Mouse (Mus musculus) left cerebral cortex, adult 8-10 months (tissue): Measurements from ENCODE around the gene Slc48a1. TPM values are rescaled to one million over a fixed set of nuclear protein-coding genes. Genes with fewer than 3 reads are reported as not detected.

Experiments
- DNase-seq, 2 experiments: peaks; one replicate each; pipeline ENCODE4 v3.0.0; 2022; ENCODE audit warnings: low spot score in 2 of 2
- total RNA-seq, 4 experiments: library from RNA; stranded (reverse); gene quantifications; 2 replicates each; pipeline ENCODE4 v1.2.4; 2022

Gene Slc48a1
- total RNA-seq, 4 experiments from 2014 or later = 149 to 181 (median 177) TPM

DNA sequence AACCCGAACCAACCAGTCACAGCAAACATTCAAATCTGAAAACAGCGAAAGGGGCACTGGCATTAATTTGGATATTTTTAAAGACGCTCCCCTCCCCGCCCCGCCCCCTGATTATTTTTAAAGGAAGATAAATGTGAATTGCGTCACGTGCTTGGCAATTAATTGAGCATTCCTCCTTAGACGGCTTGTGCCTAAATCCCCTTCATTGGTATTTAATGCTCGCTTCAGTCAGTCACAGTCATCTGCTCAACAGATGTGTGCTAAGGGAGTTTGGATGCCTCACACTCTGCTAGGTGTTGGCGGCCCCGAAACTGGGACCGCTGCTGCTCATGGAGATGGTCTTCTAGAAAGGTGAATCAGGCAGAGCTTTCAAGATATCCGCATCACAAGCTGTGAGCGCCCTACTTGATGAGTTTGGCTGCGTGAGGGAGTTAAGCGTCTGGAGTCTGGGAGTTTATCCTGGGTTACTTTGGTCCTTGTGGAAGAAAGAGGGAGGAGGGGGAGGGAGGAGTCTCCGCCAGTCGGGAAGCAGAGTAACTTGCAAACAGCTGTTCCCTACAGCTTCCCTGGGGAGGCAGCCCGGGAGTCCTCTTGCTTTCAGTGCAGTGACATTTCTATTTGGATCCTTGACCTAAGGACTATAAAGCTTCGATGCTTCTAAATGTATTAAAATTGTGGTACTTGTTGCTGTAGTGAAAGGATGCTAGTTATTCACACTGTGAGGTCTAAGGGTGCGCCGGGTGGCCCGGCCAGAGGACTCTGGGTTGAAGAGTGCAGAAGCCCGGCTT lies 3.8 kb downstream of the Slc48a1 start:
- DNase-seq = no peak

DNA sequence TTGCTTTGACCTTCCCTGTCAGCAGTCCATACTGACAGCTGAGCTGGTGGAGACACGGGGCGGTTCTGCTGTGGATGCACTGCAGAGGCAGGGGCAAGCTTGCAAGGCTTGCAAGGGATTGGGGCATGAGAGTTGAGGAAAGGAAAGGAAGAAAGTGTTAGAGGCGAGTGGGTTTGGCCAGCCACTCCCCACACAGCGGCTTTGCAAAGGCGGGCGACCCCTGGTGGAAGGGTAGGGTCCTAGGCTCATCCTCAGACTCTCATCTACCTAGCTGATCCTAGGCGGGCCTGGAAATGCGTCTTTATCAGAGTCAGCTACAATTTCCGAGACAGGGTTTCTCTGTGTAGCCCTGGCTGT lies 4.4 kb downstream of the Slc48a1 start:
- no peak for DNase-seq

DNA sequence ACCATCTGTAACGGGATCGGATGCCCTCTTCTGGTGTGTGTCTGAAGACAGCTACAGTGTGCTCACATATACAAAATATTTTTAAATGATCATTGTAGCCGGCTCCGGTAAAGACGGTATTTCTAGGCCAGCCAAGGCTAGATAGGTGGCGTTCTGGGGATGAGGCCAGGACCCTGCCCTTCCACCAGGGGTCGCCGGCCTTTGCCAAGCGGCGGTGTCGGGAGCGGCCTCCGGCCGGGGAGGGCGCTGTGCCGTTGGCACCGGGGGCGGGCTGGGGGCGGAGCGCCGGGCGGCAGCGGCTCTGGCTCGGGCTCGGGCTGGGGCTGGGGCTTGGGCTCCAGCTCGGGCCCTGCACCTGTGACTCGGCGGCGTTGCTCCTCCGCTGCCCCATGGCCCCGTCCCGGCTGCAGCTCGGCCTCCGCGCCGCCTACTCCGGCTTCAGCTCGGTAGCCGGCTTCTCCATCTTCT lies 5.8 kb downstream of the Slc48a1 start:
- peak; percentile 73 for DNase-seq

DNA sequence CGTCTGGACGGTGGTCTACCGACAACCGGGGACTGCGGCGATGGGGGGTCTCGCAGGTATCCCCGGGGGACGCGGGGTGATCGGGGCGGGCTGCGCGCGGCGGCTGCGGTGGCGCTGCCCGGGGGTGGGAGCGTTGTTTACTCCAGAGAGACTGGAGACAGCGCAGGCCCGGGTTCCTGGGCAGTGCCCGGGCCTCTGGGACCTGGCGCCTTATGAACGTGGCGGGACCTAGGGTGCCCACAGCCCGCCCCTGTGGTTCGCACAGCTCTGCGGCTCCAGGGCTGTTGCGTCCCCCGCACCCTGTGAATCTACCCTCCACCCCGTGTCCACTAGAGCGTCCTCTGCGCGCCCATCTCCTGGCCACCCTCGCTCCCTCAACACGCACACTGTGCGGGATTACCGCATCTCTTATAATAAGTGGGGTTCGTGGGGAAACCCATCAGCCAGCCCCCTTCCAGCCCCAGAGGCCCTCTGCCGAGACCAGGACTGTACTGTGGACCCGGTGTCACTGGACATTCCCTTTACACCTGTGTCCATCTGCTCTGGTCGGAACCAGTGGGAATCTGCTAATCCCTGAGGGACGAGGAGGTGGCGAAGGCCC lies 6.3 kb downstream of the Slc48a1 start:
- peak in 1 of 2 experiments; percentile 38 for DNase-seq

DNA sequence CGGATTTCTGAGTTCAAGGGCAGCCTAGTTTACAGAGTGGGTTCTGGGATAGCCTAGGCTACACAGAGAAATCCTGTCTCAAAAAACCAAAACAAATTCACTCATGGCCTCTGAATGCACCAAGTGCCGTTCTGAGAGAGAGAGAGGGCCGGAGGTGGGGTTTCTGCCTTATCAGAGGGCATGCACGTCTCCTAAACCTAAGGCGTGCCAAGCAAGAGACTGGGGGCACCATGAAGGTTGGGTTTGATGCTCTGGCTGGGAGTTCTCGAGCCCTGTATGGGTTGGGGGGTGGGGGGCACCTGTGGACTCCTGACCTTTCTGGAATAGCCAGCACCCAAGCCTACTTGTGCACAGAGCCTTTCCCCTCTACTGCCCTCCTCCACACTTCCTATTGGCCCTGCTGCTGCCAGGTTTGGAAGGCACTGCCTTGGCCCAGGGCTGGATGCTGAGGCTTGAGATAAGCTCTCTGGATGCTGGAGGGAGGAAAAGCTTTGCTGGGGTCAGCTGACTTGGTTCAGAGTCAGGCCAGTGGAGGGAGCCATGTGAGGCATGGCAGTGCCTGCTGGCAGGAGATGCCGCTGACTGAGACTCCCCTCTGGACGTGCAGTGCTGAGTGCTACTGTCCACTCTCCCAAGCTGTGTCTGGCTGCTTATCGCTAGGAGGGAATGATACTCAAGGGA lies 7.6 kb downstream of the Slc48a1 start:
- peak in 1 of 2 experiments; percentile 36 for DNase-seq

DNA sequence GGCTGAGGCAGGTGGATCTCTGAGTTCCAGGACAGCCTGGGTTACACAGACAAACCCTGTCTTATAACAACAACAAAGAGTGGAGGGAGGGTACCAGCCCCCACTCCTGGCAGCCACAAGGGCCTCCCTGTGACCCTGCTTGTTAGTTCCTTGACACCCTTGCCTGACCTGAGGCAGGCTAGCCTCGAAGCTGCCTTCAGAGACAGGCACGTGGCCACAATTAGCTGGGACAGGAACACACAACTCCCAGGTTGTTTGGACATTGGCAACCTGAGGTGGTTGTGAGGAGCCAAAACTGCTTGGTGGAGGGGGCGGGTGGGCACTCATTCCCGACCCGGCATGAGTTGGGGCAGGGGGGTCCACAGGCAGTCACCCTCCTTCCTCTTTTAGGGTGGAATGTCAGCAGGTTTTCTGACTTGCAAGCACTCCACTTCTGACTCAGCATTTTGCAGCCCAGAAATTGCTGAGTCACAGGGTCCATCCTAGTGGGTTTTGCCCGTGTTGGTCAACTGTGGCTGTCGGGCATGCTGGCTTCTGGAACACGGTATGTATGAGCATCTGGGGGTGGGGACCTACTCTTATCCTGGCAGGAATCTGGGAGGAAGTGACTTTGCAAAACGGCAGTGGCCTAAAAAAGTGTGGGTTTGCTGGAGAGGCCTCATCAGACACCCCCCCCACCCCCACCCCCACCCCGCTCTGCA lies 8.2 kb downstream of the Slc48a1 start:
- DNase-seq = no peak

DNA sequence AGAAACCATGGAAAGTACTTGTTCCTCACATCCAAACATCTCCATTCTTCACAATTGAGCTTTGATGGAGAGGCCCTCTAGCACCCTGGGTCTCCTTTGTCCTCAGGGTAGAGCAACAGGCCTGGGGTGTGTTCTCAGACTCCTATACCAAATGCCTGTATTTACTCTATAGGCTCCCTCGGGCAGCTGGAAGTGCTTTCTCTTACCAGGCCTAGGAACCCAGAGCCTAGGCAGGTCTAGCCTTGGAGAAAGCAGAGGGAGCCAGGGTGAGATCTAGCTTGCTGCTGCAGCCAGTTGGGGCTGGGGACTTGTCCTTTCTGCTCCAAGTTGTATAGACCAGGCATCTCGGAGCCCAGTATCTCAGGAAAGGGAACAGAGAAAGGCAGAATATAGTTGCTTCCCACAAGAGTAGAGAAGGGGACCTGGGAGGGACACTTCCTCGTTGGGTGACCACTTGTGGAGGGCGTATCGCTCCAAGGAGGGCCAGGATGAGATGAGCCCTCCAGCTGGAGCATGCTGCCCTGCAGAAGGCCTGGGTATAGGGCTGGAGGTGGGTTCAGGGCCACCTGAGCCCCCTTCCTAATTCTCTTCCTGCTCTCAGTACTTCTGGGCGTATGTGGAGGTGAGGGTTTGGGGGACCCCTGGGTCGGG lies 9.0 kb downstream of the Slc48a1 start:
- DNase-seq = no peak

DNA sequence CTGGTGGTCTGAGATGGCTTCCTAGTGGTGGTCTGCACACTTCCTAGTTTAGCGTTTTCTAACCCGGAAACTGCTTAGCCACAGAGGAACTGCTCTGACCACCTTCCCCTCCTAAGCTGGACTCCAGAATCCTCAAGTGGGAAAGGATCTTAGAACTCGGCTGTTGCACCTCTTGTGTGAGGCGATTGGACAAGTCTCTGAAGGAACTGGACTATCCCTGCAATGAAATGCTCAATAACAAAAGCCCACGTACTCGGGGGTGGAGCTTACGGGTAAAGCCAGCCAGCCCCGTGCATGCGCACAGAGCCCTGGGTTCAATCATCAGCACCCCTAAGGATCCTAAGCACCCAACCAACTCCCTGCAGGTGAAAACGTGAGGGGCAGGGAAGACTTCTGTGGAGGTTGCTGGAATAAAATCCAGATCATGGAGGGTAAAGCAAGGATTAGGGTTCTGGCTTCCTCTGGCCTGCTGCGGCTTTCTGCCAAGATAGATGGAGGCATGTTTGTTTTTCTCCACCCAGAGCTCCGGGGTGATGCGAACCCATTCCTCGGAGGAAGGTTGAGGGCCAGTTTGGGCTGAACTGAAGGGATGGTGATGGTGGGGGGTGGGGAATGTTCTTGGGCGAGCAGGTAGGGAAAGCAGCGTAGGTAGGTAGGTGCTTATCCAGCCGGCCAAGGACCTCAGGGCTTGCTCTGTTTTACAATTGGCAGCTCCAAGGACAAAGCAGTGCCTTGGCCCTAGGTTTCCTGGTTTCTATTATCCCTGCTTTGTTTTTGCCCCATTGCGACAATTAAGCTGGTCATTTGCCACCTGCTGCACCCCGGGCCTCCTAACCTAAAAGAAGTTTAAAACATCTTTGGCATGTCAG lies 9.7 kb downstream of the Slc48a1 start:
- no peak for DNase-seq

DNA sequence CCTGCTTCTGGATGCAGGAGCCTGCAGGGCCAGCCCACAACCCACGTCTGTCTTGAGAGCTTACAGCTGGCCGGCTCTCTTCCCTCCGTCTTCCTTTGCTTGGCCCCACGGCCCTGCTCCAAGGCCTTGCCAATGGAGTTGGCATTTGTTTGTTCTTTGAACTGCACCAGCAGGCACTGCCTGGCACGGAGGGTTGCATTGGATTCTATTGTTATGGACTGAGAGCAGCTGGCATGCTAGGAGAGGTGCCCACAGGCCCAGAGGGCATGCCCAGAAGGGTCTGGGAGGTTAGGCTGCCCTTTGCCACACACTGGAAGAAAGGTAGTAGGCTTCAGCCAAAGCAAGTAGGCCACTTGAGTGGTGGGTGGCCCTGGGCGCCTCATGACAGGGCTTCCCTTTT lies 10.5 kb downstream of the Slc48a1 start:
- peak; percentile 56 to 84 for DNase-seq

DNA sequence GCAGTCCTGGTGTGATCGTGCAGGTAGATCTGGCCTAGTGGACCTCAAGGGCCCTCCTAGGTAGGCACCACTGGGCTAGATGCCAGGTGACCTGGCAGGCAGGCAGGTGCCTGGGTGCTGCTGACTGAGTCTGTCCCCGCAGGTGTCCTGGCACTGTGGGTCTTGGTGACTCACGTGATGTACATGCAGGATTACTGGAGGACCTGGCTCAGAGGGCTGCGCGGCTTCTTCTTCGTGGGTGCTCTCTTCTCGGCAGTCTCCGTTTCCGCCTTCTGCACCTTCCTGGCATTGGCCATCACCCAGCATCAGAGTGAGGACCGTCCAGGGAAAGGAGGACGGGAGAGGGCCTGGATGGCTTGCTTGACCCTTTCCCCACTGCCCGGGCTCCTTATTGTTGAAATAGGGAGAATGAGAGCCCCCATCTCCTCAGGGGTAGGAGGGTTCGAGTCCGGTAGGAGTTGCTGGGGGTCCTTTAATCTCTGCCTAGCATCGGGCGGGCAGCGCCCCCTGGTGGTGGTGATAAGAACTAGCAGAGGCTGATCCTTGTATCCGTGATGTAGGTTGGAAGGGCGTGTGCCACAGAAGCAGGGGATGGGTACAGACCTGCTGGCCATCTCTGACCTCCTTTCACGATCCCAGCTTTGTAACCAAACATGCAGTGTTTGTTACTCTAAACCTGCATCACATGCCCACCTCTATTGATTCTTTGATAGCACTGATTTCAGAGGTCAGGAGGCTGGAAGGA lies 11.6 kb downstream of the Slc48a1 start:
- DNase-seq = peak in 1 of 2 experiments; percentile 39

DNA sequence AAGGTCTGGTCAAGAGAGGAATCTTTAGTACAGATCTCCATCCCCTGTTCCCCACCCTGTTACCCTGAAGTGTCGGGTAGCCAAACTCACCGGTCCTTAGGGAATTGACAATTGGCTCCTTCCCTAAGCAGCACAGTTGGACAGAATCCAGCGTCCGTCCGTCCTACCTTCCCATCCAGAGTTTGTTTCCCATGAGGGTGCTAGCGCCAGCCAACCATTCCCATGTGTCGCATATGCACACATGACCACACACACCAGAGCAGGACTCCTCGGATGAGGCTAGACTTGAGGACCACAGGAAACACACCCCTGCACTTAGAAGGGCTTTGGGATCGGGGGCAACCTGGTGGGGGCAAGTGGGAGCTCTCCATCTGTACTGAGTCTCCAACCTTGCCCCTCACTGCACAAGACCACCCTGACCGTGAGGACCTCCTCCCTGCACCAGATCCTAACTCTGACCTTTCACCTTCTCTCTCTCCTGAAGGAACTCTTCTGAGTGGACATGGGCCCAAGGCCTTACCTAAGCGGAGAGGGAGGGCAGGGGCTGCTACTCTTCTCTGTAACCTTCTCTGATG lies 12.9 kb downstream of the Slc48a1 start:
- no peak for DNase-seq

DNA sequence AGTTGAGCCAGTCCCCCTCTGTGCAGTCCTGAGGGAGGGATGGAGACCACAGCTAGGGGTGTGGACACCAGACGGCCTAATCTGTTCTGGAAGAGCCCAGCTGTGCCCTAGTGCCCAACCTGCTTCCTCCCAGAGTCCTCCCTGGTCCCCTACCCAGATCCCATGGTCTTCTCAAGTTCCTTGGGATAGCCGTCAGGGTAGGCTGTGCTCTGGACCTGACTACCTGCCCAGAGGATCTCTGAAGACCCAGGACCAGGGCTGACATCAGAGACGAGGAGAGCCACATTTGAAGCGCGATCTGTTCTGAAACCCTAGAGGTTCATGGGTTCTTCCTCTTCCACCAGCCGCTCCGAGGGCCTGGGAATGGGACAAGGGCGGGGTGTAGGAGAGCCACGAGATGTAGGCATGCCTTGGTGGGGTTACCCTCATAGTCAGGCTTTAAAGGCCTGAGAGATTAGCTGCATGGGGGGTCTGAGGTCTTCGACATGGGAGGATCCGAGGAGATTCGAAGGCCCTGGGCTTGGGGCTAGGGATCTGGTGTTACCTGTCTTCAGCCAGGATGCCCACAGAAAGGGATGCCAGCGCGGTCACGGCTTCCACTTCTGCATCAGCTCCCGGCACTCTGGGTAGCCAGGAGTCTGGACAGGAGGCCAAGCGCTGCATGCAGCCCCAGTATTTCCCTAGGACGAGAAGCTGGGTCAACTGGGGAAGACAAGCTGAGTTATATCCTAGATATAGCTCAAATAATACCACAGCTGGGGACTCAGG lies 15.2 kb downstream of the Slc48a1 start:
- no peak for DNase-seq

DNA sequence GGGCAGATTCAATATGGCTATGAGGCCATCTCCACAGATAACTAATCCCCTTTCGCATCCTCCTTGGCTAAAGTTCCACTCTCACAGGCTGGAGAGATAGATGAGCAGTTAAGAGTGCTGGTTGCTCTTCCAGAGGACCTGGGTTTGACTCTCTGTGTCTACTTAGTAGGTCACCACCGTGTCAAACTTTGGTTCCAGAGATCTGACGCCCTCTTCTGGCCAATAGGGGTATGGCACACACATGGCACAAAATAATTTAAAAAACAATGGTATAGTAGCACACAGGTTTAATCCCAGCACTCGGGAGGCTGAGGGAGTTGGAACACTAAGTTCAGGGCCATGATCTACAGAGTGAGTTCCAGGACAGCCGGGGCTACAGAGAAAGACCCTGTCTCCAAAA lies 15.9 kb downstream of the Slc48a1 start:
- DNase-seq = no peak

DNA sequence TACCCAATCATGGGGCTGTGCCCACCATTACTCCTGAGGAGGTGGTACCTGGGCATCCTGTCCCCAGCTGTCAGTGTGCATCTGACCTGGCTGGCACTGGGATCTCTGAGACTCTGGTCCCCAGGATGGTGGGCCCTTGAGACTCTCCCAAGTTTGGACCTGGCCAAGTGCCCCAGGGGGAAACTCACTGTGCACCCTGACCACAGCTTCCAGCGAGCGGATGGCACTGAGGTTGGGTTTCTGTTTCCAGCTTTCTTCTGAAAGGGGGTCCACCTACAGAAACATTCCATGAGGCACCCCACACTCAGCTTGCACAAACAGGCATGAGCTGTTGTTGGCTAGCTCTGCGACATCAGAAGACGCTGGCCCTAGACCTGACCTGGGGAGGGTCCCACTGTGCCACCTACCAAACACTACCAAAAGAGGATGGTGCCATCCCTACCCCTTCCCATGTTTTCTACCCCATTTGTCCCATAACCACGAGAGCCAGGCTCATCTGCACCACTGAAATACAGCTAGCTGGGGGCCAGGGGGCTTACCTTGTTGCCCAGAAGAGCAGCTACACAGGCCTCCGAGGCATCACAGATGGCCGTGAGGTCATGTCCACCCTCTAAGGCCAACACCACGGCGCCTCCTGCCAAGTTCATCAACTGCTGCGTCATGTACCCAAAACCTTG lies 17.4 kb downstream of the Slc48a1 start:
- DNase-seq = no peak

DNA sequence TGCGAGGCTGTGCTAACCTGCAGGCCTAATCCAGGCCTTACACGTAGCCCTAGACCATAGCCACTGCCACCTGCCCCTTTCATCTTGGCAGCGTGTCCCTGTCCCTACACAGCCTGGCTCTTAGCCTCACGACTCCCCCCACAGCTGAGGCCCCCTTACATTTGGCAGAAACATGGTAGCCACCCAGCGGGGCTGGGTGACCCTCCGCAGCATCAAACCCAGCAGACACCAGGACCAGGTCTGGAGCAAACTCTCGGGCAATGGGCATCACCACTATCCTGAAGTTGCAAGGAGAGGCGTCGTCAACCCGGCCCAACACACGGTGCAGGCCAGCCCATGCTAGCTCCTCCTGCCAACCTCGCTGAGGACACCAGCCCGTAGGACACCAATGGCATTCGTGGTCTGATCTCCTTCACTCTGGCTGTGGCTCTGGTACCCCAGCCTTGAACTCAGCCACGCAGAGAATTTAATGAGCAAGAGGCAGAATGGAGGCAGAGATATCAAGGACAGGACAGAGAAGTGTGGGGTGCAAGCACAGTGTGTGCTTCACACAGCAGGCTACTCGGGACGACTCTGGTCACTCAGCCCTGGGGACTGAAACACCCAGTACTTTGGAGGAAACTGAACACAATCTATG lies 18.5 kb downstream of the Slc48a1 start:
- no peak for DNase-seq

DNA sequence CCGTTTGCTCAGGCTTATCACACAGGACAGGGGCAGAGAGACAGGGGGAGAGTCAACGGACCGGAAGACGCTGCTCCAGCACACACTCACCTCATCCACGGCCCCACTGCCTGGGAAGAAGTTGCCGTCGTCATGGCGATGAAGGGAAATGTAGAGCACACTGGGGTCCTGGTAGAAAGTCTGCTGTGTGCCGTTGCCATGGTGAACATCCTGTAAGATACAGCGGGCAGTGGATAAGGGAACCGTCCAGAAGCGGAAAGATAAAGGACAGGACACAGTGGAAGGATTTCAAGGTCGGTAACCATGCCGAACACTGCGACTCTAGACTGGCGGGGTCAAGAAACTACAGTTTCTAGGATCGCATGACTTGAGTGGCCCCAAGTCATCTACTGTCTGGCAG lies 19.8 kb downstream of the Slc48a1 start:
- DNase-seq = no peak

DNA sequence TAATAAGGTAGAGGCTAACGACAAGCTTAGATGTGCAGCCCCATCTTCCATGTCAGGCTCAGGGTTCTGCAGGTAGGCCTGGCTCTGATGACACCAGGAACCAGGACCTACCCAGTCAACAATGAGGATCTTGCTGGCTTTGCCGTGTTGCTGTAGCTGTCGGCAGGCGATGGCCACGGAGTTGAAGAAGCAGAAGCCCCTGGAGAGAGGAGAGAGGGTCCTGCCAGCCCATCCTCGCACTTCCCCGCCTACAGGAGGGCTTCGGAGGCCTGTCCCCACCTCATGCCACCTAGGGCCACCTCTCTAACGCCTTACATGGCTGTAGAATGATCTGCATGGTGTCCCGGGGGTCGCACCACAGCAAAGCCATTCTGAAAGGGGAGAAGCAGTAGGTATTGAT lies 21.1 kb downstream of the Slc48a1 start:
- DNase-seq = no peak
